Mouse (Mus musculus) MEL (cell line): Measurements from ENCODE around the gene Tle3. TPM values are rescaled to one million over a fixed set of nuclear protein-coding genes. Genes with fewer than 3 reads are reported as not detected.

Source experiments
- DNase-seq: peaks from one replicate; pipeline ENCODE4 v3.0.0; 2011; ENCODE audit warnings: low read depth, low spot score
- H3K27ac ChIP-seq: 2 replicates; pipeline ENCODE4 v1.5.1; 2012; ENCODE audit warnings: low read depth, mild to moderate bottlenecking, control low read depth, low read length, moderate library complexity; ENCODE audit not compliant: control insufficient read depth
- H3K27me3 ChIP-seq, 2 experiments: fragments of 150-350 bp in 1 of 2; sonication (generic) in 1 of 2; 2 replicates each; pipeline ENCODE4 v1.6.1; 2012; ENCODE audit warnings: low read length in 2 of 2, mild to moderate bottlenecking in 2 of 2, improper control_type of control experiment in 1 of 2, moderate library complexity in 1 of 2; ENCODE audit not compliant: insufficient read depth in 2 of 2, control insufficient read depth in 1 of 2
- H3K36me3 ChIP-seq, 2 experiments: 2 replicates each; pipeline ENCODE4 v1.6.1; 2012 to 2014; ENCODE audit warnings: low read length in 2 of 2, improper control_type of control experiment in 1 of 2, inconsistent platforms in 1 of 2, mild to moderate bottlenecking in 1 of 2; ENCODE audit not compliant: insufficient read depth in 2 of 2, control insufficient read depth in 1 of 2
- H3K4me1 ChIP-seq, 2 experiments: fragments of 150-350 bp in 1 of 2; sonication (generic) in 1 of 2; 2 replicates each; pipeline ENCODE4 v1.6.1; 2012; ENCODE audit warnings: low read length in 2 of 2, improper control_type of control experiment in 1 of 2, mild to moderate bottlenecking in 1 of 2; ENCODE audit not compliant: insufficient read depth in 2 of 2, control insufficient read depth in 1 of 2
- H3K4me3 ChIP-seq, 2 experiments: fragments of 150-350 bp in 1 of 2; sonication (generic) in 1 of 2; 2 replicates each; pipeline ENCODE4 v1.5.1; 2012; ENCODE audit warnings: low read depth in 2 of 2, low read length in 2 of 2, mild to moderate bottlenecking in 2 of 2, moderate library complexity in 2 of 2, control low read depth in 1 of 2, improper control_type of control experiment in 1 of 2; ENCODE audit not compliant: control insufficient read depth in 1 of 2, insufficient read depth in 1 of 2
- H3K79me2 ChIP-seq: 2 replicates; pipeline ENCODE4 v1.6.1; 2012; ENCODE audit warnings: mild to moderate bottlenecking, low read length, moderate library complexity; ENCODE audit not compliant: control insufficient read depth, poor library complexity, insufficient read depth
- H3K9ac ChIP-seq: 2 replicates; pipeline ENCODE4 v1.6.1; 2012; ENCODE audit warnings: low read depth, mild to moderate bottlenecking, control low read depth, low read length, moderate library complexity; ENCODE audit not compliant: control insufficient read depth, poor library complexity, severe bottlenecking
- H3K9me3 ChIP-seq: fragments of 150-350 bp; sonication (generic); replicated peaks from 2 replicates; pipeline ENCODE4 v1.6.1; 2012; ENCODE audit warnings: mild to moderate bottlenecking, low read length, improper control_type of control experiment, moderate library complexity; ENCODE audit not compliant: insufficient read depth
- BHLHE40 ChIP-seq: IDR thresholded peaks from 2 replicates; pipeline ENCODE4 v1.6.1; 2012; ENCODE audit warnings: low read depth, mild to moderate bottlenecking, inconsistent platforms, low read length, improper control_type of control experiment, borderline replicate concordance
- CHD1 ChIP-seq: IDR thresholded peaks from 2 replicates; pipeline ENCODE4 v1.6.1; 2012; ENCODE audit warnings: low read depth, mild to moderate bottlenecking, inconsistent platforms, low read length, improper control_type of control experiment
- CTCF ChIP-seq, 3 experiments: IDR thresholded peaks in 2 of 3; conservative IDR thresholded peaks in 1 of 3; 2 replicates each; pipeline ENCODE4 v1.5.1; 2011 to 2012; ENCODE audit warnings: low read length in 3 of 3, low read depth in 2 of 3, mild to moderate bottlenecking in 2 of 3, improper control_type of control experiment in 1 of 3, inconsistent platforms in 1 of 3, mixed read lengths in 1 of 3, moderate library complexity in 1 of 3; ENCODE audit not compliant: control insufficient read depth in 1 of 3, insufficient read depth in 1 of 3, poor library complexity in 1 of 3, severe bottlenecking in 1 of 3
- ELF1 ChIP-seq: IDR thresholded peaks from 2 replicates; pipeline ENCODE4 v1.6.1; 2014; ENCODE audit warnings: low read depth, mild to moderate bottlenecking, inconsistent platforms, low read length, improper control_type of control experiment, moderate library complexity
- EP300 ChIP-seq, 2 experiments: IDR thresholded peaks; 2 replicates each; pipeline ENCODE4 v1.6.1; 2011; ENCODE audit warnings: improper control_type of control experiment in 2 of 2, low read length in 2 of 2, low read depth in 1 of 2, mild to moderate bottlenecking in 1 of 2
- GATA1 ChIP-seq: IDR thresholded peaks from 2 replicates; pipeline ENCODE4 v1.6.1; 2011; ENCODE audit warnings: low read depth, low read length, improper control_type of control experiment
- KAT2A ChIP-seq: conservative IDR thresholded peaks from 2 replicates; pipeline ENCODE4 v1.6.1; 2012; ENCODE audit warnings: low read depth, low read length, improper control_type of control experiment, inconsistent platforms
- MAX ChIP-seq: IDR thresholded peaks from 2 replicates; pipeline ENCODE4 v1.6.1; 2011; ENCODE audit warnings: low read length, improper control_type of control experiment
- MAZ ChIP-seq: IDR thresholded peaks from 2 replicates; pipeline ENCODE4 v1.6.1; 2012; ENCODE audit warnings: low read depth, mild to moderate bottlenecking, inconsistent platforms, low read length, improper control_type of control experiment
- MEF2A ChIP-seq: IDR thresholded peaks from 2 replicates; pipeline ENCODE4 v1.6.1; 2014; ENCODE audit warnings: low read depth, mild to moderate bottlenecking, inconsistent platforms, low read length, improper control_type of control experiment; ENCODE audit not compliant: poor library complexity, insufficient replicate concordance, severe bottlenecking; ENCODE audit errors: extremely low read depth
- MYB ChIP-seq: IDR thresholded peaks from 2 replicates; pipeline ENCODE4 v1.6.1; 2011; ENCODE audit warnings: mild to moderate bottlenecking, low read depth, low read length, improper control_type of control experiment
- NRF1 ChIP-seq: IDR thresholded peaks from 2 replicates; pipeline ENCODE4 v1.6.1; 2014; ENCODE audit warnings: low read depth, mild to moderate bottlenecking, inconsistent platforms, low read length, improper control_type of control experiment, moderate library complexity; ENCODE audit not compliant: poor library complexity, insufficient read depth, severe bottlenecking
- SIN3A ChIP-seq: IDR thresholded peaks from 2 replicates; pipeline ENCODE4 v1.6.1; 2012; ENCODE audit warnings: low read length, improper control_type of control experiment, inconsistent platforms
- TAL1 ChIP-seq: IDR thresholded peaks from 2 replicates; pipeline ENCODE4 v1.6.1; 2012; ENCODE audit warnings: mild to moderate bottlenecking, inconsistent platforms, low read length, moderate library complexity, mixed read lengths
- TBP ChIP-seq: IDR thresholded peaks from 2 replicates; pipeline ENCODE4 v1.8.0; 2011; ENCODE audit warnings: low read depth, low read length, improper control_type of control experiment
- UBTF ChIP-seq: IDR thresholded peaks from 2 replicates; pipeline ENCODE4 v1.6.1; 2012; ENCODE audit warnings: low read depth, mild to moderate bottlenecking, inconsistent platforms, low read length, improper control_type of control experiment, moderate library complexity, borderline replicate concordance; ENCODE audit not compliant: insufficient read depth
- USF2 ChIP-seq, 2 experiments: IDR thresholded peaks; 2 replicates each; pipeline ENCODE4 v1.6.1; 2011 to 2012; ENCODE audit warnings: improper control_type of control experiment in 2 of 2, low read length in 2 of 2, borderline replicate concordance in 1 of 2, inconsistent platforms in 1 of 2, low read depth in 1 of 2, mild to moderate bottlenecking in 1 of 2; ENCODE audit not compliant: insufficient read depth in 1 of 2
- ZC3H11A ChIP-seq: IDR thresholded peaks from 2 replicates; pipeline ENCODE4 v1.6.1; 2012; ENCODE audit warnings: low read depth, mild to moderate bottlenecking, inconsistent platforms, low read length, improper control_type of control experiment
- ZKSCAN1 ChIP-seq: IDR thresholded peaks from 2 replicates; pipeline ENCODE4 v1.6.1; 2012; ENCODE audit warnings: low read depth, mild to moderate bottlenecking, inconsistent platforms, low read length, improper control_type of control experiment, moderate library complexity
- polyA plus RNA-seq, 2 experiments: library from polyadenylated mRNA; stranded (reverse) in 1 of 2; unstranded in 1 of 2; fragments of >175 nt in 1 of 2; fragments of >200 nt in 1 of 2; gene quantifications; 2 replicates each; pipeline versions ENCODE4 v1.2.1 to v1.2.4; 2012; ENCODE audit warnings: low replicate concordance in 2 of 2, low read depth in 1 of 2; ENCODE audit not compliant: insufficient read length in 2 of 2, insufficient read depth in 1 of 2, missing spikeins in 1 of 2
- total RNA-seq: library from RNA; depleted of rRNA; stranded (reverse); fragments of 300-350 nt; gene quantifications from 2 replicates; pipeline ENCODE4 v1.2.3, GENCODE M21; 2012

The Tle3 gene
- total and polyA plus RNA-seq, 3 experiments, result 20.3 to 26.8 TPM; not detected in 1

DNA sequence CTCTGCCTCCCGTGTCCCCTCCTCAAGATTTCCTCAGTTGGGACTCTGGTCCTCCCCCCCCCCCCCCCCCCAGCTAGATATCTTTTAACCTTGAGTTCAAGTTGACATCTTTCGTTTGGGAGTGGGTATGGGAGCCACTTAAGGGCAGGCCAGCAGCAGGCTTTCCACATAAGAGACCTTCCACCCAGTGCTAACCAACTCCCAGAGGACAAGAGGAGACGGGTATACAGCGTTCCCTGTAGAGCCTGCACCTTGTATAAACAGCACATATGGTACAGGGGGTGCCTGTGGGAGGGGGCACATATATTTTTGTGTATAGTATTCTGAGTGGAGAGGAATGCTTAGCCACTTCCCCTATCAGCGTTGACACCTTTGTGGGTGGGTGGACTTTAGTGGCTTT, 2.8 kb downstream of the Tle3 start:
- peak; percentile 32 for DNase-seq
- peaks cover 25 to 40% of the 10 kb centered on the region in 2 experiments for H3K4me1 ChIP-seq
- H3K27ac ChIP-seq, result no peak overlapping the region
- peak overlapping the region; percentile 74 to 87 for H3K4me3 ChIP-seq
- no peaks in the 10 kb centered on the region for H3K27me3 ChIP-seq
- H3K9ac ChIP-seq, result peak overlapping the region; percentile 88
- H3K79me2 ChIP-seq, result peaks cover 55% of the 10 kb centered on the region
- H3K9me3 ChIP-seq, result no peaks in the 10 kb centered on the region
- TF ChIP-seq ELF1, result no peak
- no peak for TF ChIP-seq GATA1
- TF ChIP-seq TAL1, result peak; percentile 40; the same call in 1 of the 2 replicates
- TF ChIP-seq ZKSCAN1, result no peak
- no peak for TF ChIP-seq MAX
- TF ChIP-seq, all 39 proteins: peak for 1
- H3K36me3 ChIP-seq, result peaks cover 8 to 42% of the 10 kb centered on the region in 2 experiments

DNA sequence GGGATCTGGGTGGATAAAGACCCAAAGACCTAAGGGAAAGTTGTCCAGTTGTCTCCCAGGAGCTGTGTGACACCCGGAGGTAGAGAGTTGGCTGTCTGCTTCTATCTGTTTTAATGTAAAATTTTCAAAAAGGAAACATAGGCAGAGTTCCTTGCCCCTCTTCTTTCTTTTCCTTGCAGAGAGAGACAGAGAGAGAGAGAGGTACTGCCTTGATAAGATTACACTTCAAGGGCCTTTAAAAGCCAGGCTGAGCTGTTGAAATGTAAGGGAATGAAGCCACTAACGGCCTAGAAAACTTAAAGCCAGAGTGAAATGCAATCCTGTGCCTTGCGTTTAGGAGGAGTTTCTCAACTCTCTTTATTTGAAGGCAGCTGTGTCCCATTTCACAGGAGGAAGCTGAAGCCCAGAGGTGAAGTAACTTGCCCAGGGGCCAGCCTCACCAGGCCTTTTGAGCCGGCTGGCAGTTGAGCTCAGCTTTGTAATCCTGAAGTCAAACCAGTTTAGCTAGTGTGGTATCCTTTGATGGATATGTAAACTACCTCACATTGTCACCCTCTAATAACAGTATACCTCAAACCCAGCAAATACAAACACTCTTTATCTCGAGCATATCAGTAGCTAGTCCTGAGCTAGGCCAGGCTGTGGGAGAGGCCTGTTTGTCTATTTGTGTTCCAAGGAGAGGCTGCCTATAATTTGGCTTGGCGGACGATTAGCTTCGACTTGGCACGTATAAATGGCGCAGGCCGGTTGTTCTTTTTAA, 3.8 kb downstream of the Tle3 start:
- Histone ChIP-seq H3K27me3 (no peaks in the 10 kb centered on the region), H3K9me3 (no peaks in the 10 kb centered on the region), H3K4me3 (peak overlapping the region; percentile 28 to 87; a peak in 3 of 4 replicates), H3K4me1 (peaks cover 25 to 40% of the 10 kb centered on the region in 2 experiments), H3K27ac (peak overlapping the region; percentile 58), H3K9ac (peak overlapping the region; percentile 56), H3K79me2 (peaks cover 55% of the 10 kb centered on the region), H3K36me3 (peaks cover 8 to 45% of the 10 kb centered on the region in 2 experiments)
- TF ChIP-seq CTCF (IDR thresholded peaks at IDR 0.05 in 2 of 3, conservative IDR thresholded peaks at IDR 0.05 in 1 of 3; ENCODE audit: control insufficient read depth in 1 of 3, insufficient read depth in 1 of 3, low read depth in 2 of 3, low read length in 3 of 3, poor library complexity in 1 of 3, severe bottlenecking in 1 of 3) (no peak), MAX (no peak), MYB (no peak), MEF2A (no peak), GATA1 (peak; percentile 66), TAL1 (peak; percentile 29; the same call in 1 of the 2 replicates), CHD1 (no peak), SIN3A (peak; percentile 37; the same call in 1 of the 2 replicates), EP300 (IDR thresholded peaks at IDR 0.05; ENCODE audit: low read depth in 1 of 2, low read length in 2 of 2) (peak; percentile 61 to 68)
- DNase-seq, result peak; percentile 57

DNA sequence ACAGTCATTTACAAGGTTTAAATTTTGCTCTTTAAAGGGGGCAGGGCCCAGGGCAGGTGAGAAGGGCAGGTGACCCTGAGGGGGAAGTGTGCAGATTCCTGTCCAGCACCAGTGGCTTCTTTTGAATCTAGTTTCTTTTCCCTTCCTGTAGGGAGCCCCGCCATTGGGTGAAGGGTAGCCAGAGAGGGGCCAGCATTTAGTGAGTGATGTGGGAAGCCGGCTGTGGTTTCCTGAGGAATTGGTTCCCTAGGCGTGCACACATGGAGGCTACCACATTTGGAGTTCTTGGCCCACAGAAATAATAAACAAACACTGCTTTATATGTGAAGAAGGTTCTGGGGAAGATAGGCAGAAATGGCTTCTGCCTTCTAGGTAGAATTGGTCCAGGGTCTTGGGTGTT, 4.5 kb downstream of the Tle3 start:
- Histone ChIP-seq H3K9ac (peak overlapping the region; percentile 2; the same call in 1 of the 2 replicates), H3K36me3 (peaks cover 8 to 52% of the 10 kb centered on the region in 2 experiments), H3K4me3 (no peak overlapping the region), H3K27me3 (no peaks in the 10 kb centered on the region), H3K9me3 (no peaks in the 10 kb centered on the region), H3K4me1 (peaks cover 25 to 41% of the 10 kb centered on the region in 2 experiments), H3K27ac (no peak overlapping the region; the same call in 1 of the 2 replicates), H3K79me2 (peaks cover 49% of the 10 kb centered on the region)
- DNase-seq, result no peak
- TF ChIP-seq SIN3A (no peak), ZC3H11A (no peak), KAT2A (no peak), TBP (no peak), ZKSCAN1 (no peak), USF2 (IDR thresholded peaks at IDR 0.05; ENCODE audit: borderline replicate concordance in 1 of 2, insufficient read depth in 1 of 2, low read depth in 1 of 2, low read length in 2 of 2) (no peak), MAZ (no peak), UBTF (no peak), BHLHE40 (no peak), NRF1 (no peak), TAL1 (no peak)
